Mouse (Mus musculus) bone marrow macrophage, adult 2 months (primary cell): ENCODE measurements around the gene Tomm7.

ENCODE experiments used
- CTCF ChIP-seq: IDR thresholded peaks from 2 replicates; pipeline ENCODE4 v1.5.1; 2012; ENCODE audit warnings: low read depth, mild to moderate bottlenecking, low read length, moderate library complexity
- POLR2A ChIP-seq: IDR thresholded peaks from 2 replicates; pipeline ENCODE4 v1.6.1; 2012; ENCODE audit warnings: mild to moderate bottlenecking, low read depth, low read length, borderline replicate concordance

- TF ChIP-seq CTCF (no peak), POLR2A (no peak)
Measured at GRCm38 (mm10) chr5:23893156-23893863, 49.3 kb upstream of the Tomm7 start.
